Mouse (Mus musculus) olfactory bulb, adult 2 months (tissue): ENCODE data around the gene Sh3gl2.

Source experiments
- CTCF ChIP-seq: fragments of 200-500 bp; IDR thresholded peaks from 2 replicates; pipeline ENCODE4 v1.5.1; 2012; ENCODE audit warnings: low read depth, mild to moderate bottlenecking, low read length, moderate library complexity; ENCODE audit not compliant: insufficient read depth
- POLR2A ChIP-seq: fragments of 200-500 bp; IDR thresholded peaks from 2 replicates; pipeline ENCODE4 v1.6.1; 2012; ENCODE audit warnings: mild to moderate bottlenecking, low read depth, low read length, moderate library complexity; ENCODE audit not compliant: insufficient read depth

- TF ChIP-seq CTCF, result no peak
- TF ChIP-seq POLR2A, result no peak
Measured at GRCm38 (mm10) chr4:85305912-85306573, 101.1 kb downstream of the Sh3gl2 start.
